Mouse (Mus musculus) ovary, postnatal 10 days (tissue): ENCODE measurements around the gene Aff4.
A peak's percentile ranks its signal among the peaks of the same experiment; 100 is the strongest.
"Not testable (repeated sequence)": the region's sequence is repeated elsewhere in the genome, so short reads cannot be mapped to it uniquely, and the experiment has no call there.

Experiments used
- DNase-seq: peaks from one replicate; pipeline ENCODE4 v3.0.0; 2022; ENCODE audit warnings: low spot score

Aff4 gene

DNA sequence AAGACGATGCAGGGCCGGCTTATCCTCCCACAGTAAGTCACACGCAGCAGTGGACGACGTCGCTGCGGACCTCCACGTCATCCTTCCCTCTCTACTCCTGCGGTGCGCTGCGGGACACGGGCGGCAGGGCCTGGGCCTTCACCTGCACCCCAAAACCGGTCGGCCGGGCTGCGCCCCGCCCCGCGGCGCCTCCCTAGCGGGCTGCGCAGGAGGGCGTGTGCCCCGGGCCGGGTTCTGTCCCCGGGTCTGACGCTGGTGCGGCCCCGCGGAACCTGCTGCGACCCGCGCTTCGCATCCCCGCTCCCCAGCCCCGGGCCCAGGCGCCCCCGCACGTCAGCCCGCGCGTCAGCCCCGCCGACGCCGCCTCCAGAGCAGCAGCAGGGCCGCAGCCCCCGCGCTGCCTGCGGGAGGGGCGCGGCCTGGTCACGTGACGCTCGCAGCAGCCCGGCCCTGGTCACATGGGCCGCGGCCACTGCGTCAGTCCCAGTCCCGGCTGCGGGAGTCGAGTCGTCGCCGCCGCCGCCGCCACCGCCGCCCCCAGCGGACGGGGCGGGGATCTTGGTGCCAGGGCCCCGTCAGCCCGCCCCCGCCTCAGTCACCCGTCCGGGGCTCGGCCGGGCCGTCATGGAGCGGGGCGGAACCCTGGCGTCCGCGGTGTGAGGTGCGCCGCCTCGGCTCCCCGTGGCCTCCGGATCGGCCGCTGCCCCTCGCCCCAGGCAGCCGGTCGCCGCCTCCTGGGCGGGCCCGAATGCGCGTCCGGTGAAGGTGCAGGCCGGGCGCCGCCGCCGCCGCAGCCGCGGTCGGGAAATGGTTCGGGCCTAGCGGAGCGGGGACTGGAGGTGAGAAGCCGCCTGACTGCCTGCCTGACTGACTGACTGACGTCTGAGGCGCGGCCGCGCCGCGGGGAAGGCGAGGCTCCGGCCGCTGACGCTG is at the start of gene Aff4:
Gene Aff4, plus strand, starts transcription at position 543 of the 933 bp plus-strand sequence.
- DNase-seq = peak; percentile 67

DNA sequence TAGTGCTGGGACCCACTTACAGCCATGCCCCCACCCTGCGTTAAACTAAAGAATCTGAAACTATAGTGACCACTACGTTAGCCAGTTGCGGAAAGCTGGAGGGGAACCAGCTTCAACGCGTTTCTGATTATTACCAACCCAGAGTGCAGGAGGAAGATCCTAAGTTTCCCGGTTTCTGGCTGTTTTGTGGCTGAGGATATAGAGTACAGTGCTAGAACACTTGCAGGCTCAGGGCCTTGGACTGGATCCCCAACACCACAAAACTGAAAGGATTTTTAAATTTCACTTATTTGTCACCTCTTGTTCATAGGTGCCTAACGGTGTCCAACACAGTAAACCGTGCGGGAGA is 49.5 kb upstream of the Aff4 start:
- no peak for DNase-seq

DNA sequence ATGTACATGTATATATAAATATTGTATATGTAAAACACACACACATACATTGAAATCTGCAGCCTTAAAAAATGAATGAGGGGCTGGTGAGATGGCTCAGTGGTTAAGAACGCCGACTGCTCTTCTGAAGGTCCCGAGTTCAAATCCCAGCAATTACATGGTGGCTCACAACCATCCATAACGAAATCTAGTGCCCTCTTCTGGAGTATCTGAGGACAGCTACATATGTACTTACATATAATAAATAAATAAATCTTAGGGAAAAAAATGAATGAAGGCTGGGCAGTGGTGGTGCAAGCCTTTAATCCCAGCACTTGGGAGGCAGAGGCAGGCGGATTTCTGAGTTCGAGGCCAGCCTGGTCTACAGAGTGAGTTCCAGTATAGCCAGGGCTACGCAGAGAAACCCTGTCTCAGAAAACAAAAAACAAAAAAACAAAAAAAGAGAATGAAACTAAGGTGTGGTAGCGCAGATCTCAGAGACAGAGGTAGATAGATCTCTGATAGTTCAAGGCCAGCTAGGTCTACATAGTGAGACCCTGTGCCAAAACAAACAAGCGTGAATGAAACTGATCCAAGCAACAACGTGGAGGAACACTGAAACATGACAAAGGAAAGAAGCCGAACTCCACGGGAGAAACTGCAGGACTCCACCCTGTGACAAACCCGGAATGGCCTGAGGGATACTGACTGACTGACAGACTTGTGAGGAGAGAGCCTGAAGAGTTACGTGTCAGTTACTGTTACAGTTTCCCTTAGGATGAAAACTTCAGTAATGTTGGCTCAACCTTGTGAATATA is 46.4 kb upstream of the Aff4 start:
- DNase-seq = no peak

DNA sequence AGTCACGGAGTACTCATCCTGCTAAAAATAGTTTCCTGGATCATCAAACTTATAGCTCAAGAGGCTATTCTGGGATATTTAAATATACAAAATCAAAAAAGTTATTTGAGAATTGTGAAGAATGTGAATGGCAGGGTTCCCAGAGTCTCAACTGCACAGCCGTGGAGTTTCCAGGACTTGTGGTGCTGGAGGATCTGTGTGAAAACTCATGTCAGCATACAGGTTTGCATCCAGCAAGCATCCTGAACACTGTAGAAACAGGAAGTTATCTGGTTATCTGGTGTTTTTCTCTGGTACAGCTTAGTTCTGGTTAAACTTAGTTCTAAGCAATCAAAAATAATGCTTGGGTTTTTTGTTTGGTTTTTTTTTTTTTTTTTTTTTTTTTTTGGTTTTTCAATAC is 43.7 kb upstream of the Aff4 start:
- no peak for DNase-seq

DNA sequence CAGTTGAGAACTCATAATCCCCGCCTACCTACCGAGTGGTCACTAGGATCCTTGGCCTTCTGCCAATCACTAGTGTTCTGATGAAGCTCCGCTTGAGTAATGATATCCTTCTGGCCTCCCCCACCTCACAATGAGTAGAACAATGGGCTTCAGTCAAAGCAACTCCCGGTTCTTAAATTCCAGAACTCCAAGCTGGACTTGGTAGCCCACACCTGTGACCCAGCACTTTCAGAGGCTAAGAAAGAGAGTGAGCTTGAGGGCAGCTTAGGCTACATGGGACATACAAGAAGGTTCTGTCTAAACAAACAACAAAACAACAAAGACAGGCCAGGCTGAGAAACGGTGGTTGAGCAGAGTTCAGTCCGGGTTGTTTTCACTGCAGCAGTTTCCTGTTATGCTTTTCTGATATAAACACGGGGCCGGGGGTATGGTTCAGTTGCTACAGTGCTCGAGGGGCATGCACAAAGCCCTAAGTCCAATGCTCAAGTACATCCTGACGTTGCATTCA is 43.0 kb upstream of the Aff4 start:
- no peak for DNase-seq

DNA sequence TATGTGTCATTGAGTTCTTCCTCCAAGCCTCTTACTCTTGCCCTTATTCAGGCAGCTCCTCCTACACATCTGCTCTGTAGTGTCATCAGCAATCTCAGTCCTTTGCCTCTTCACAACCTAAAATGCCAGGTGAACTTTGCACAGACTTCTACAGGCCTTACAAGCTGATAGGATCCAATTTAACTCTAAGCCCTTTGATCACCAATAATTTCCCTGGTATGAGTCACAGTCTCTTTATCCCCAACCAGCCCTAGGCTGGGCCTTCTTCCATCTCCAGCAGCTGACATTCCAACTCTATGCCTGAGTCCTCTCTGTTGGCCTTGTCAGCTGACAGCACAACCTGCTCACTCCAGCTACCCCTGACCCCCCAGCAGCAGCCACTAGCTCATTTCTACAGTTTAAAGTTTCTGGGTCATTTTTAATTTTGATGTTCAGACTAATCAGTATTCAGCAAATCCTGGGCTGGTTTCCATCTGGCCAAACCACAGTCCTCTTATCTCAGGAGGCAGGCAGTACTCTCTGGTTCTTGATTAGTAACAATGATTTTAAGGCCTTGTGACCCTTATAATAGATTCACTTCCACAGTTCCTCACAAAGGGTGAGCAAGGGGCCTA is 42.3 kb upstream of the Aff4 start:
- DNase-seq = peak; percentile 26

DNA sequence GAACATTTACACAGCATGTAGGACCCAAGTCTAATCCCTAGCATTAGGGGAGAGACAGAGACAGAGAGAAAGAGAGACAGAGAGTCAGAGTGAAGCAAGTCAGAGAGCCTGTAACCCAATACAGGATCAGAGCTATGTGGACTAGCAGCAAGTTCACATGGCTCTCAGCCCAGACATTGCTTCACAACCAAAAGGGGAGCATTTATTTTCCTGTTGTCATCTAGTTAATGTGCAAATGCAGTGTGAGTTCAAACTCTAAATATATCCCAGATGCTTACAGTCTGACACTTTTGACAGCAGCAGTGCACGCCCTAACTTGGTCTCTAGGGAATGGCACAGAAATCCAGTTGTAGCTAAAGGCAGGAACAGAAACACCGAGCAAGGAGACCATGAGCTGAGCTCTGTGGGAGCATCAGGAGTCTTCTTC is 41.7 kb upstream of the Aff4 start:
- peak; percentile 26 for DNase-seq

DNA sequence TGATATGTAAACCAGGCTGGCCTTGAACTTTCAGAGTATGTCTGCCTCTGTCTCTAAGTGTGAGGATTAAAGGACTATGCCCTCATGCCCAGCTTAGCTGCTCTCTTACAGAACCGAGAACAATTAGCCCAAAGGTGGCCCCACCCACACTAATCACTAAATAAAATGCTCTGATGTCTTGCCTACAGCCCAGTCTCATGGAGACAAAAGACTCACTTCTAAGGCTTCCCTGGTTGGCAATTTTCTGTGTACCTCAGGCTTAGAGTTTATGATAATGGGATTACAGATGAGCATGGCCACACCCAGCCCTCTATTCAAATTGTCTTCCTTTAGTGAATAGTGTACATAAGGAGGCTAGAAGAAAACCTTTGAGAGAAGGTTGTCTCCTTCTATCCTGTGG is 39.2 kb upstream of the Aff4 start:
- DNase-seq = no peak

DNA sequence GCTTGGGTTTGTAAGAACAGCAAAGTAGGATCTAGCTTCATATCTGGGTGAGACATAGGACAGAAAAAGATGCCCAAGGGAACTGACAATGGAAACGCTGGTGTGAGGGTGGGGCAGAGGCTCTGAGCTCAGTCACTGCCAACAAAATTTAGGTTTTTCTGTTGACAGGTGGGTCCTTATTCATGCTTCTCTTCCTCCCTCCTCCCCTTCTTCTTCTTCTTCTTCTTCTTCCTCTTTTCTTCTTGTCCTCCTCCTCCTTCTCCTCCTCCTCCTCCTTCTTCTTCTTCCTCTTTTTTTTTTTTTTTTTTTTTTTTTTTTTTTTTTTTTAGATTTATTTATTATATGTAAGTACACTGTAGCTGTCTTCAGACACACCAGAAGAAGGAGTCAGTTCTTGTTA is 37.8 kb upstream of the Aff4 start:
- DNase-seq = not testable (repeated sequence)

DNA sequence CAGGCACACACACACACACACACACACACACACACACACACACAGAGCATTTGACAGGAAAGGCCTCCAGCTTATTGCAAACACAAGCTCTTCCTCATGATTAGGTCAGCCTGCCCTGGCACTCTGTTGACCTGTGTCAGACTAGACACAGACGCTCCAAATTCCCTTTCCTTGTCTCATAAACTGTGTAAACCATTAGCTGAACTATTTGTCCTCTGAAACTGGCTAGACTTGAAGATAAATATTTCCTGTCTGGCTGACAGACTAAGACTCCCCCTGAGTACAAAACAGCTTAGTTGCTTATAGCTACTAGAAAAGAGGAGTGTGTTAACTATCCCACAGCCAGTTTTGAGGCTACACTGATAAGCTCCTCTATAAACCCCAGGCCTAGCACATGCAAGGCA is 35.9 kb upstream of the Aff4 start:
- DNase-seq = no peak

DNA sequence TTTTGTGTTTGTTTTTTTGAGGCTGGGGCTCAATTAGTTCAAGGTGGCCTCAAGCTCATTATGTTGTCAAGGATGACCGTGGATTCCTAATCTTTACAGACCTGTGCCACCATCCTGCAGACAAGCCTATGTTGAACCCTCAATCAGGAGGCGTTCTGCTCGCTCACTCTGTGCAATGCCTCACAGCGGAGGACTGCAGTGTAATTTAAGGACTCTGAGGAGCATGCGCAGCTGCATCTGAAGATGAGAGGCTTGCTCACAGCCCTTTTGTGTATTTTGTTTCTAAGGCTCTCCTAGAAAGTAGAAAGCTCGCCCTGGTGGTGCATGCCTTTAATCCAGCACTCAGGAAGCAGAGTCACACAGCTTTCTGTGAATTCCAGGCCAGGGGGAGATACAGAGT is 33.6 kb upstream of the Aff4 start:
- no peak for DNase-seq

DNA sequence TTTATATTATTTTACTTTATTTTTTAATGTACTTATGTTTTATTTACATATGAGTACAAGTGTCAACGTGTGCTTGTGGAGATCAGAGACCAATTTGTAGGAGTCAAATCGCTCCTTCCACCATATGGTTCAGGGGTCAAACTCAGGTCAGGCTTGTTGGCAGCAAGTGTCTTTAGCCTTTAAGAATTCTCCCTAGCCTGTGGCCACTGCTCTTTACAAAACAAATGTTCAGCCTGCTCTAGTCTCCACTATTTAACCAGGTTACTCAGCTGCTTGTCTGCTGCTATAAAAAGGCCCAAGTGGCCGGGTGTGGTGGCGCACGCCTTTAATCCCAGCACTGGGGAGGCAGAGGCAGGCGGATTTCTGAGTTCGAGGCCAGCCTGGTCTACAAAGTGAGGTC is 32.6 kb upstream of the Aff4 start:
- no peak for DNase-seq

DNA sequence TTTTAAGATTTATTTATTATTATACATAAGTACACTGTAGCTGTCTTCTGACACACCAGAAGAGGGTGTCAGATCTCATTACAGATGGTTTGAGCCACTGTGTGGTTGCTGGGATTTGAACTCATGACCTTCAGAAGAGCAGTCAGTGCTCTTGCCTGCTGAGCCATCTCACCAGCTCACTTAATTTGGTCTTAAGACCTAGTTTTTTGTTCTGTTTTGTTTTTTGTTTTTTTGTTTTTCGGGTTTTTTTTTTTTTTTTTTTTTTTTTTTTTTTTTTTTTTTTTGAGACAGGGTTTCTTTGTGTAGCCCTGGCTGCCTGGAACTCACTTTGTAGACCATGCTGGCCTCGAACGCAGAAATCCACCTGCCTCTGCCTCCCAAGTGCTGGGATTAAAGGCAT is 32.1 kb upstream of the Aff4 start:
- not testable (repeated sequence) for DNase-seq

DNA sequence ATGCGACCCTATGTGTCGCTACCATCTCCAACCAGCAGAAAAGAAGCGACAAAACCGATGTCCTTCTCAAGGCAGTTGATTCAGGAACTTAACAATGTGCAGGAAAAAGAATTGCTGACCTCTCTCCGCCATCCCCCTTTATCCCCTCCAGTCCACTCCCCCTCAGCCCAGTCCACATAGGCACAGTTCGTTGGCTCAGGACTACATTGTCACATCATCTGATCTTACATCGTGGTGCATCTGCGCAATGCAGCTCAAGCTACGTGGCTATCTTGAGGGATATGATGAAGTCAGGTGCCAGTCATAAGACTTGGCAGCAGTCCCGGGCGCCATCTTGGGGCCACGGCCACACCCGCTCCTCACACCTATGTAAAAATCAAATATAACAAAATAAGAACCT is 30.8 kb upstream of the Aff4 start:
- DNase-seq = not testable (repeated sequence)

DNA sequence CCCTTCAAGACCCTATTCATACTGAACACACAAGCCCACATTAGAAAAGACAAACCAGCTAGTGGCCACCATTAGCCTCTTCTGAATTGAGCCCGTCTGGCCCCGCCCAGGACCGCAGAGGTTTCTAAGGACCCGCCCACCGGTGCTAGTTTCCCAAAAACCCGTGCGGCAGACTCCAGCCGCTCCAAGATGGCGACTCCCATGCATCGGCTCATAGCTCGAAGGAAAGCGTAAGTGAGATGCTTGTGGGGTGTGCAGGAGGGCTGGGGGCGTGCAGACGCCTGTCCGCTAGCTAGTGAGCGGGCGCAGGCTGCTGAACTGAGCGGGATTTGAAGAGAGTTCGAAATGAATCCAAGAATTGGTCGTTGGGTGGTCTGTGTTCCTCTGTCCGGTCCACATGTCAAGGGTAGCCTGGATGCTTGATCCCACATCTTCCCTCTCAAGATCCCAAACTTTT is 26.1 kb upstream of the Aff4 start, which contains the start of gene Zcchc10:
Gene Zcchc10, plus strand, starts transcription at position 168 of the 457 bp plus-strand sequence.
- DNase-seq = peak; percentile 62

DNA sequence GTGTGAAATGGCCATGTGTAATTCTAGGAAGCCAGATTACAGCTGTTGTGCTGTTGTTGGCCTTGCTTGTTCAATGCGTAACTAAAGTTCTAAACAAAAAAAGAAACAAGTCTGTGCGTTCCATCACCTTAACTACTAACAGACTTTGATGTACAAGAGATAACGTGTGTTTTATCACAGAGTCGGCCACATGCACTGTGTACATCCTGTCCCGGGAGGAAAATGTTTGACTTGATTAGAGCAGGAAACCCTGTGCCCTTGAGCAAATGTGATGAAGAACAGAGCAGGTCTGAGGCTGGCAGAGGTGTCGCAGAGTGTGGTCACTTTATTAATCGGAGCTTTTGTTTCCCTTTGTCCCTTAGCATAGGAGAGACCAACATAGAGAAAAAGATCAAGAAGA is 20.3 kb upstream of the Aff4 start:
- no peak for DNase-seq

DNA sequence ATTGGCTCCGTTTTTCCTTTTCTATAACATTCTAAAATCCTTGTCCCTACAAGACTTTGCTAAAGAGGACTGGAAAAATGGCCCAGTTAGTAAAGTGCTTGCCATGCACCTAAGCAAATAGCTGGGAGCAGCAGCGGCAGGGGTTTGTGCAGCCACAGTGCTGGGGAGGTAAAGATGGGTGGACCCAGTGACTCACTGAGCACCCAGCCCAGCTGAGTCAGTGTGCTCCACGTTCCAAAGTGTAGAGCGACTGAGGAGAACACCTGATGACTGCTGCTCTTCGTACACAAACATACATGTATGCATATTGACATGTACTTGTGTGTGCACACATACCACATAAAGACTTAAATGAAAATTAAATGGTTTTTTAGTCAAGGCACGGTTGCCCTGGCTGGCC is 19.5 kb upstream of the Aff4 start:
- DNase-seq = no peak

DNA sequence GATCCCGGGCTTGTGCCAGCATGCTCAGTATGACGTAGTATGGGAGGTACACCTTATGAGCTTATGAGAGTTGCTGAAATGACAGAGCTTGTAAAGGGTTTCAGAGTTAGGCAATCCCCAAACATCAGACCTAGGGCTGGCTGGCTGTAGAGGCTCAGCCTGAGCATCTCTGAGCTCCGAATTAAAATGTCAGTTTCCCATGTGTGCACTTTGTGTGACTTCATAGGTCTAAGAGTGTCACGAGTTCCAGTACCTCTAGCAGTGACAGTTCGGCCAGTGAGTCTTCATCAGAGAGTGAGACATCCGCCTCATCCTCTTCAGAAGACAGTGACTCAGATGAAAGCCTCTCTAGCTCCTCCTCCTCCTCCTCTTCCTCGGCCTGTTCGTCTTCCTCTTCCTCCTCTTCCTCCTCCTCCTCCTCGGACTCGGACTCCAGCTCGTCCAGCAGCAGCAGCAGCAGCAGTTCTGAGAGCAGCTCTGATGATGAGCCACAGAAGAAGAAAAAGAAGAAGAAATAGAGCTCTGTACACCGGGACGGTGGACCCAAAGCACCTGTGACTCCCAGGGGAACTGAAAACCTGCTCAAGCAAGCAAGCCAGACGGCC is 18.5 kb upstream of the Aff4 start:
- DNase-seq = no peak

DNA sequence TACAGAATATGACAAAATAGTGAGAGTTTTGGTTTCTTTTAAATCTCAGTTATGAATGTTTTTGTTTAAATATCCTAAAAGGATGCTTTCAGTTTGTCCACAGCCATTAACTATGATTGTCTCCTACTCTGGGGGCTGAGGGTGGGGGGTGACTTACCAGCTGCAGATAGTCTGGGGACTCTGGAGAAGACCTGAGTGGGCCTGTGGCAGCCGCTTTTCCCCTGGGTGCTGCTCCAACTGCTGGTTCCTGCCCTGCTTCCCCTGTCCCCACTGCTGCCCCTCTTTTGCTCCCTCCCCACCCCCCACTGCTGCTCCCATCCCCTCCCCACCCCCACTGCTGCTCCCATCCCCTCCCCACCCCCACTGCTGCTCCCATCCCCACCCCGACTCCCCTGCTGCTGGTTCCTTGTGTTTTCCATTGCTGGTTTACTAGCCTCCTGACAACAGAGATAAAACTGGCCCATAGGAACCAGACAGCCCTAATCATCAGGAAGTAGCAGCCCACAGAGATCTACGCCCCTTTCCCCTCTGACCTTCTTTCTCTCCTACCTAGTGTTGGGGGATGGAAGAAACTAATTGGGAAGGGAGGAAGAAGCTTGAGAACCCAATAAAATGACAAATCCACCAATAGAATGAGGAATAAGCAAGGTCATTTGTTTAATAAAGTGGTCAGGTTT is 15.0 kb upstream of the Aff4 start:
- no peak for DNase-seq

DNA sequence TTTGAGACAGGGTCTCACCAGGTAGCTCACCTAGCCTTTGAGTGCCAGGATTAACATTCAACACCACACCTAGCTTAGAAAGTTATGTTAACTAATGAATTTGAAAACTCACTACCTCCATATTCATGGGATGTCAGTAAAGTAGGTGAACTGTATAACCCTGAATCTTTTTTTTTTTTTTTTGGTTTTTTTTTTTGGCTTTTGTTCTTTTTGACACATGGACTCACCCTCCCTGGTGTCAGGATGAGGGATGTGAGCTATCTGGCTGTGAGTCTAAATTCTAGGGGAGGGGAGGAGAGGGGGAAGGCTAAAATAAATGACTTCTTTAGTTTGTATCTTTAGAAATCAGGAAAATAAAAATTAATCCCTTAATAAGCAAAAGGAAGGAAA is 14.5 kb upstream of the Aff4 start:
- no peak for DNase-seq

DNA sequence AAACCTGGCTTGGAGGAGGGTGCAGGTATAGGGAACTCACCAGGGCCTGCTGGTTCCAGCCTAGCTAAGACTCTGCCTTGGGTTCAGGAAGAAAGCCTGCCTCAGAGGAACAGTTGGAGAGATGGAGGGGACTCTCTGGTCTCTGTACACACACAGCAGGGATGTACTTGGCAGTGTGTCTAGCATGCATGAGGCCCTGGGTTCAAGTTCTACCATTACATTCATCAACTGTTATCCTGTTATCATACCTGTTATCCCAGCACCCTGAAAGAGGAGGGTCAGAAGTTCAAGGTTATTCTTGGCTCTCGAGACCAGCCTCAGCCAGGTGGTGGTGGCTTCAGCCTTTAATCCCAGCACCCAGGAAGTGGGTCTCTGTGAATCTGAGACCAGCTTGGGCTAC is 13.7 kb upstream of the Aff4 start:
- no peak for DNase-seq
